Mouse (Mus musculus) liver, adult 2 months (tissue): ENCODE measurements around the gene Lhfpl5.

Experiments
- CTCF ChIP-seq: fragments of 200-500 bp; IDR thresholded peaks from 2 replicates; pipeline ENCODE4 v1.5.1; 2011; ENCODE audit warnings: low read depth, low read length, control low read depth
- POLR2A ChIP-seq: fragments of 200-500 bp; IDR thresholded peaks from 2 replicates; pipeline ENCODE4 v1.6.1; 2011; ENCODE audit warnings: low read length, control low read depth; ENCODE audit not compliant: insufficient read depth; ENCODE audit errors: extremely low read depth

GRCm38 (mm10) chr17:28617636-28618035 lies 42.2 kb downstream of the Lhfpl5 start:
- TF ChIP-seq CTCF (no peak), POLR2A (no peak)
